Mouse (Mus musculus) spleen, postnatal 14 days (tissue): ENCODE data around the gene Cdkl4.
A peak's percentile ranks its signal among the peaks of the same experiment; 100 is the strongest.
"Not testable (repeated sequence)": the region's sequence is repeated elsewhere in the genome, so short reads cannot be mapped to it uniquely, and the experiment has no call there.

Experiments
- DNase-seq, 2 experiments: peaks; one replicate each; pipeline ENCODE4 v3.0.0; 2021 to 2022; ENCODE audit warnings: low spot score in 2 of 2

Gene Cdkl4

GRCm38 (mm10) chr17:80577639-80578038 lies at the start of gene Cdkl4:
Gene Cdkl4, minus strand, starts transcription at chr17:80577813.
- DNase-seq: no peak

GRCm38 (mm10) chr17:80624979-80625378 lies 47.4 kb upstream of the Cdkl4 start:
- DNase-seq: no peak

- no peak for DNase-seq
These were observed 44.1 kb upstream of the Cdkl4 start for GRCm38 (mm10) chr17:80621691-80622090.

- peak in 1 of 2 experiments; percentile 32 for DNase-seq
These were observed 43.3 kb upstream of the Cdkl4 start for GRCm38 (mm10) chr17:80620786-80621423.

- DNase-seq: no peak
These were observed 41.9 kb upstream of the Cdkl4 start for GRCm38 (mm10) chr17:80619556-80619955.

GRCm38 (mm10) chr17:80618890-80619289 lies 41.3 kb upstream of the Cdkl4 start:
- DNase-seq: no peak

GRCm38 (mm10) chr17:80603806-80604205 lies 26.2 kb upstream of the Cdkl4 start:
- DNase-seq: no peak

- no peak for DNase-seq
These were observed 25.5 kb upstream of the Cdkl4 start for GRCm38 (mm10) chr17:80603079-80603625.

GRCm38 (mm10) chr17:80601371-80601770 lies 23.8 kb upstream of the Cdkl4 start:
- no peak for DNase-seq

- no peak for DNase-seq
These were observed 5.4 kb upstream of the Cdkl4 start for GRCm38 (mm10) chr17:80583051-80583450.

- no peak for DNase-seq
These were observed 2.3 kb upstream of the Cdkl4 start for GRCm38 (mm10) chr17:80579901-80580300.

GRCm38 (mm10) chr17:80579089-80579488 lies 1.5 kb upstream of the Cdkl4 start:
- no peak for DNase-seq

- DNase-seq: no peak
These were observed 428 bp upstream of the Cdkl4 start for GRCm38 (mm10) chr17:80578041-80578440.

- DNase-seq: peak; percentile 40 to 69
These were observed 399 bp downstream of the Cdkl4 start for GRCm38 (mm10) chr17:80577214-80577613.

- no peak for DNase-seq
These were observed 2.6 kb downstream of the Cdkl4 start for GRCm38 (mm10) chr17:80575008-80575407.

- DNase-seq: no peak
These were observed 3.1 kb downstream of the Cdkl4 start for GRCm38 (mm10) chr17:80574471-80574965.

GRCm38 (mm10) chr17:80572187-80572935 lies 5.3 kb downstream of the Cdkl4 start:
- DNase-seq: no peak

- no peak for DNase-seq
These were observed 6.2 kb downstream of the Cdkl4 start for GRCm38 (mm10) chr17:80571460-80571859.

GRCm38 (mm10) chr17:80569718-80570117 lies 7.9 kb downstream of the Cdkl4 start:
- DNase-seq: not testable (repeated sequence)

GRCm38 (mm10) chr17:80568842-80569601 lies 8.6 kb downstream of the Cdkl4 start:
- DNase-seq: no peak

GRCm38 (mm10) chr17:80568441-80568840 lies 9.2 kb downstream of the Cdkl4 start:
- no peak for DNase-seq

GRCm38 (mm10) chr17:80564611-80564924 lies 13.0 kb downstream of the Cdkl4 start:
- peak in 1 of 2 experiments; percentile 29 for DNase-seq
